In genomic region chr4:126102061-126102841, GRCm38 (mm10) we compare ENCODE assay signal across 7 mouse cellular contexts. TPM values are rescaled to one million over a fixed set of nuclear protein-coding genes. Genes with fewer than 3 reads are reported as not detected.
DNase-seq lines count a peak whose midpoint lies in the region; ATAC-seq lines count a peak whose summit lies in the region.

No protein-coding gene starts in this region.

- H3K9me3 ChIP-seq in heart, embryonic 14.5 days (ENCODE audit: control insufficient read depth, low read length), result no peaks in the 10 kb centered on the region
- H3K9me3 ChIP-seq in megakaryocyte, embryonic 14.5 days, result no peaks in the 10 kb centered on the region

- peak overlapping the region; percentile 95 to 99 for H3K27ac ChIP-seq in heart, embryonic 14.5 days (replicated peaks in 1 of 2; ENCODE audit: control insufficient read depth in 1 of 2, insufficient read depth in 1 of 2, low read depth in 2 of 2, low read length in 2 of 2)

- WGBS in heart, embryonic 14.5 days, result 50% methylated on average over 7 of the region's 7 CpGs

- peaks cover 18% of the 10 kb centered on the region for H3K36me3 ChIP-seq in heart, embryonic 14.5 days (ENCODE audit: control insufficient read depth, insufficient read depth, low read length)
- peaks cover 61% of the 10 kb centered on the region for H3K36me3 ChIP-seq in megakaryocyte, embryonic 14.5 days (replicated peaks; ENCODE audit: low read length)

- DNase-seq in urinary bladder, postnatal 14 days (ENCODE audit: low spot score), result peak; percentile 56
- DNase-seq in urinary bladder, adult 18-20 months (ENCODE audit: low spot score in 2 of 2), result no peak
- peak; percentile 32 for DNase-seq in embryo, embryonic 10 days (ENCODE audit: low spot score)
- peak; percentile 49 to 50 for DNase-seq in left cerebral cortex, adult 9 months (ENCODE audit: low spot score in 2 of 2)
- DNase-seq in thymus, postnatal 14 days, result no peak

- H3K27me3 ChIP-seq in heart, embryonic 14.5 days (ENCODE audit: control insufficient read depth, insufficient read depth, low read length), result no peaks in the 10 kb centered on the region
- no peaks in the 10 kb centered on the region for H3K27me3 ChIP-seq in megakaryocyte, embryonic 14.5 days (replicated peaks)

- peak overlapping the region in 1 of 2 experiments; percentile 90; a peak in 1 of 4 replicates for H3K4me3 ChIP-seq in heart, embryonic 14.5 days (ENCODE audit: control insufficient read depth in 1 of 2, insufficient read depth in 1 of 2, low read depth in 1 of 2, low read length in 2 of 2)
- H3K4me3 ChIP-seq in megakaryocyte, embryonic 14.5 days (replicated peaks), result peak overlapping the region; percentile 96

- no peak for ATAC-seq in heart, embryonic 14.5 days (ENCODE audit: insufficient number of reproducible peaks, insufficient read depth, low FRiP score, low read depth)

- H3K9ac ChIP-seq in heart, embryonic 14.5 days (ENCODE audit: low read length), result peak overlapping the region; percentile 70

- peak overlapping the region; percentile 97 for H3K4me2 ChIP-seq in heart, embryonic 14.5 days (ENCODE audit: low read length)

- peaks cover 32 to 44% of the 10 kb centered on the region in 2 experiments for H3K4me1 ChIP-seq in heart, embryonic 14.5 days (ENCODE audit: control insufficient read depth in 2 of 2, insufficient read depth in 2 of 2, low read length in 2 of 2)
- H3K4me1 ChIP-seq in megakaryocyte, embryonic 14.5 days, result peaks cover 94% of the 10 kb centered on the region

RNA-seq across cellular contexts. Expression of gene Stk40, which starts 1.5 kb away (rescaled TPM):
- polyA plus RNA-seq in heart, embryonic 14.5 days (2014; fragmentation: Nextera tagmentation; extraction: Ambion mirVana), result 13.1 and 17.8 TPM in 2 replicates
- polyA plus RNA-seq in megakaryocyte, embryonic 14.5 days (2012; ENCODE audit: insufficient read depth, low replicate concordance), result 99.5 and 105 TPM in 2 replicates

RNA-seq across cellular contexts. Expression of gene Lsm10, which starts 5.8 kb away (rescaled TPM):
- polyA plus RNA-seq in heart, embryonic 14.5 days (2014; fragmentation: Nextera tagmentation; extraction: Ambion mirVana), result 45.4 and 49.1 TPM in 2 replicates
- polyA plus RNA-seq in megakaryocyte, embryonic 14.5 days (2012; ENCODE audit: insufficient read depth, low replicate concordance), result 9.2 and 19.0 TPM in 2 replicates

RNA-seq across cellular contexts. Expression of gene Oscp1, which starts 43.9 kb away (rescaled TPM):
- polyA plus RNA-seq in heart, embryonic 14.5 days (2014; fragmentation: Nextera tagmentation; extraction: Ambion mirVana), result 4.6 and 6.4 TPM in 2 replicates
- not detected in 2 replicates for polyA plus RNA-seq in megakaryocyte, embryonic 14.5 days (2012; ENCODE audit: insufficient read depth, low replicate concordance)

RNA-seq across cellular contexts. Expression of gene Eva1b, which starts 45.3 kb away (rescaled TPM):
- polyA plus RNA-seq in heart, embryonic 14.5 days (2014; fragmentation: Nextera tagmentation; extraction: Ambion mirVana), result 31.8 and 33.9 TPM in 2 replicates
- polyA plus RNA-seq in megakaryocyte, embryonic 14.5 days (2012; ENCODE audit: insufficient read depth, low replicate concordance), result 18.4 and 56.4 TPM in 2 replicates

RNA-seq across cellular contexts. Expression of gene Mrps15, which starts 55.5 kb away (rescaled TPM):
- 132 and 151 TPM in 2 replicates for polyA plus RNA-seq in heart, embryonic 14.5 days (2014; fragmentation: Nextera tagmentation; extraction: Ambion mirVana)
- 107 and 153 TPM in 2 replicates for polyA plus RNA-seq in megakaryocyte, embryonic 14.5 days (2012; ENCODE audit: insufficient read depth, low replicate concordance)

Comparison
In these comparisons a context has a peak if more than half of its experiments do, and no peak if none do; other contexts are left out.
1. DNase-seq: peak in urinary bladder, postnatal 14 days (single experiment), embryo, embryonic 10 days (single experiment) and left cerebral cortex, adult 9 months (2 of 2); none in urinary bladder, adult 18-20 months (0 of 2) and thymus, postnatal 14 days (single experiment).